Mouse (Mus musculus) monocyte, adult 59 days (primary cell): ENCODE measurements around the gene Cd46. TPM values are rescaled to one million over a fixed set of nuclear protein-coding genes. Genes with fewer than 3 reads are reported as not detected.

Experiments
- total RNA-seq, 2 experiments: library from RNA; stranded (reverse); gene quantifications; one replicate each; pipeline ENCODE4 v1.2.4; 2023

The Cd46 gene
- 1 to 10 TPM; 4.5 to 5.1 TPM for total RNA-seq

GRCm38 (mm10) chr1:195092220-195092720 lies at the start of gene Cd46:
Gene Cd46 (minus strand): TSS chr1:195092249.

GRCm38 (mm10) chr1:195130953-195131674 lies 39.1 kb upstream of the Cd46 start, which contains the start of gene Cr1l:
Gene Cr1l (minus strand): TSS chr1:195131586.

Other genes with a start within 250 kb of the Cd46 start
- gene Cd34, start 153.4 kb downstream of the Cd46 start, total RNA-seq: 1 to 10 TPM; 1.3 to 1.7 TPM
- gene Cr1l, start 39.3 kb upstream of the Cd46 start, total RNA-seq: 100 to 1,000 TPM; 104 to 120 TPM
- gene Cr2, start 84.5 kb upstream of the Cd46 start, total RNA-seq: 1 to 10 TPM; 1.3 to 2.5 TPM